ENCODE assay signal across 8 mouse cellular contexts in the genomic region with DNA sequence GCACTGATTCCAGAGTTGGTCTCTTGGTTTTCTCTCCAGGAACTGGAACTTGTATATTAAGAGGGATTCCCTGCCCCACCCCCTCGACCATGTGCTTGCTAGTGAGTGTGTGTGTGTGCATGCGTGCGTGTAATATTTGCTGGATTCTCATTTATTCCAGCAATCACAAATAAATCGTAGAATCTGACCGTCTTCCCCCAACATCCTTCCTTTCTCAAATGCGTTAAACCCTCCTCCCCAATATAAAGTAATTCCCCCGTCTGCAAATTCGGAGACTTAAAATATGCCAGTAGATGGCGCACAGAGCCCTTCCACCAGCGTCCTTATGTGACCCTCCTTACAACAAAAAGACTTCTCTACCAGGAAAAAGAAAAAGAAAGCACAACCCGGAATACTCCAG. TPM values are rescaled to one million over a fixed set of nuclear protein-coding genes. Genes with fewer than 3 reads are reported as not detected.
A peak's percentile ranks its signal among the peaks of the same experiment; 100 is the strongest.
DNase-seq lines count a peak whose midpoint lies in the region; ATAC-seq and TF ChIP-seq lines count a peak whose summit lies in the region.

No protein-coding gene starts in this region.

- no peak overlapping the region for H3K9ac ChIP-seq in liver, adult 2 months (ENCODE audit: low read depth, low read length)
- H3K9ac ChIP-seq in midbrain, postnatal 0 days (replicated peaks; ENCODE audit: low read length, poor library complexity, severe bottlenecking): no peak overlapping the region

- TF ChIP-seq CTCF in kidney, adult 2 months (conservative IDR thresholded peaks at IDR 0.05; ENCODE audit: insufficient read depth, insufficient read length, low read depth, low read length): peak; percentile 67
- TF ChIP-seq CTCF in liver, adult 2 months (IDR thresholded peaks at IDR 0.05; ENCODE audit: low read depth, low read length): peak; percentile 47; the same call in 1 of the 2 replicates
- TF ChIP-seq CTCF in midbrain, postnatal 0 days (IDR thresholded peaks at IDR 0.05): peak; percentile 92

- TF ChIP-seq POLR2A in kidney, adult 2 months (IDR thresholded peaks at IDR 0.05; ENCODE audit: low read depth, low read length): no peak
- TF ChIP-seq POLR2A in liver, adult 2 months (IDR thresholded peaks at IDR 0.05; ENCODE audit: extremely low read depth, insufficient read depth, low read length): no peak

- H3K4me3 ChIP-seq in heart, embryonic 10.5 days: peak overlapping the region; percentile 84
- H3K4me3 ChIP-seq in kidney, adult 2 months (ENCODE audit: insufficient read depth, low read depth, low read length): no peak overlapping the region
- H3K4me3 ChIP-seq in liver, adult 2 months (ENCODE audit: insufficient read depth, low read depth, low read length): no peak overlapping the region
- H3K4me3 ChIP-seq in midbrain, postnatal 0 days (ENCODE audit: low read depth, low read length): peak overlapping the region; percentile 18; the same call in 1 of the 2 replicates

- H3K36me3 ChIP-seq in heart, embryonic 10.5 days: no peaks in the 10 kb centered on the region
- no peaks in the 10 kb centered on the region for H3K36me3 ChIP-seq in kidney, adult 2 months (ENCODE audit: control insufficient read depth, insufficient read depth, low read length)
- no peaks in the 10 kb centered on the region for H3K36me3 ChIP-seq in liver, adult 2 months (ENCODE audit: control insufficient read depth, insufficient read depth, low read length)
- H3K36me3 ChIP-seq in midbrain, postnatal 0 days (ENCODE audit: insufficient read depth, low read length): no peaks in the 10 kb centered on the region

- H3K9me3 ChIP-seq in heart, embryonic 10.5 days: no peaks in the 10 kb centered on the region
- H3K9me3 ChIP-seq in midbrain, postnatal 0 days (ENCODE audit: low read length): no peaks in the 10 kb centered on the region

- ATAC-seq in midbrain, postnatal 0 days (ENCODE audit: low FRiP score): no peak

- H3K27me3 ChIP-seq in heart, embryonic 10.5 days (ENCODE audit: insufficient read depth, poor library complexity, severe bottlenecking): no peaks in the 10 kb centered on the region
- no peaks in the 10 kb centered on the region for H3K27me3 ChIP-seq in kidney, adult 2 months (replicated peaks; ENCODE audit: control insufficient read depth, insufficient read depth, low read length)
- H3K27me3 ChIP-seq in liver, adult 2 months (ENCODE audit: control insufficient read depth, insufficient read depth, low read length): peaks cover 2% of the 10 kb centered on the region; the same call in 1 of the 2 replicates
- H3K27me3 ChIP-seq in midbrain, postnatal 0 days (ENCODE audit: insufficient read depth, low read length): no peaks in the 10 kb centered on the region

- DNase-seq in urinary bladder, postnatal 36 days (ENCODE audit: low spot score in 2 of 2): peak; percentile 35 to 36
- no peak for DNase-seq in urinary bladder, postnatal 4 days (ENCODE audit: low spot score in 2 of 2)
- DNase-seq in cerebellum, postnatal 36 days: peak; percentile 50 to 65
- DNase-seq in heart, embryonic 10.5 days (ENCODE audit: low spot score): peak; percentile 84
- DNase-seq in kidney, adult 2 months: peak; percentile 68
- DNase-seq in liver, adult 2 months (ENCODE audit: extremely low read depth, low read depth, low spot score): peak; percentile 60
- peak; percentile 75 for DNase-seq in midbrain, postnatal 0 days (ENCODE audit: low spot score)
- peak; percentile 34 to 57 for DNase-seq in thymus, adult 18-20 months

- no peak overlapping the region for H3K27ac ChIP-seq in heart, embryonic 10.5 days
- H3K27ac ChIP-seq in kidney, adult 2 months (ENCODE audit: insufficient read depth, low read depth, low read length): no peak overlapping the region
- no peak overlapping the region for H3K27ac ChIP-seq in liver, adult 2 months (replicated peaks; ENCODE audit: insufficient read depth, low read depth, low read length)
- no peak overlapping the region for H3K27ac ChIP-seq in midbrain, postnatal 0 days (ENCODE audit: low read depth, low read length)

- H3K79me2 ChIP-seq in liver, adult 2 months (ENCODE audit: control insufficient read depth, insufficient read depth, low read length): no peaks in the 10 kb centered on the region

- peak overlapping the region; percentile 50 for H3K4me2 ChIP-seq in midbrain, postnatal 0 days (ENCODE audit: low read depth, low read length, poor library complexity, severe bottlenecking)

- 2% methylated on average over 11 of the region's 11 CpGs for WGBS in heart, embryonic 10.5 days
- 1% methylated on average over 11 of the region's 11 CpGs for WGBS in kidney, adult 2 months
- WGBS in liver, adult 2 months: under 1% methylated on average over 11 of the region's 11 CpGs
- under 1% methylated on average over 11 of the region's 11 CpGs for WGBS in midbrain, postnatal 0 days

- H3K4me1 ChIP-seq in heart, embryonic 10.5 days: peaks cover 12% of the 10 kb centered on the region; the same call in 1 of the 2 replicates
- H3K4me1 ChIP-seq in kidney, adult 2 months (ENCODE audit: control insufficient read depth, insufficient read depth, low read length): peaks cover 4% of the 10 kb centered on the region; the same call in 1 of the 2 replicates
- peaks cover 6% of the 10 kb centered on the region; the same call in 1 of the 2 replicates for H3K4me1 ChIP-seq in liver, adult 2 months (ENCODE audit: control insufficient read depth, insufficient read depth, low read length)
- H3K4me1 ChIP-seq in midbrain, postnatal 0 days (ENCODE audit: insufficient read depth, low read length): peaks cover 4% of the 10 kb centered on the region; the same call in 1 of the 2 replicates

RNA-seq across cellular contexts. Expression of a gene that starts 2.2 kb away (rescaled TPM):
- polyA plus RNA-seq in heart, embryonic 10.5 days (2016; fragmentation: Nextera tagmentation; extraction: Ambion mirVana): 56.3 and 68.9 TPM in 2 replicates
- polyA plus RNA-seq in kidney, adult 2 months (2012; rRNA removed): 3.7 and 5.2 TPM in 2 replicates
- total RNA-seq in liver, adult 2 months (2014; rRNA removed): 2.6 and 3.0 TPM in 2 replicates
- polyA plus RNA-seq in liver, adult 2 months (2012; rRNA removed): 0.62 and 1.2 TPM in 2 replicates
- total RNA-seq in midbrain, postnatal 0 days (2014; rRNA removed): 24.8 and 29.2 TPM in 2 replicates
- 46.9 and 57.8 TPM in 2 replicates for polyA plus RNA-seq in midbrain, postnatal 0 days (2015; fragmentation: Nextera tagmentation; extraction: Ambion mirVana)

RNA-seq across cellular contexts. Expression of a gene that starts 59.1 kb away (rescaled TPM):
- polyA plus RNA-seq in heart, embryonic 10.5 days (2016; fragmentation: Nextera tagmentation; extraction: Ambion mirVana): 14.8 and 17.0 TPM in 2 replicates
- polyA plus RNA-seq in kidney, adult 2 months (2012; rRNA removed): 6.8 TPM in 2 replicates
- total RNA-seq in liver, adult 2 months (2014; rRNA removed): 11.1 and 13.6 TPM in 2 replicates
- polyA plus RNA-seq in liver, adult 2 months (2012; rRNA removed): 4.5 and 6.4 TPM in 2 replicates
- total RNA-seq in midbrain, postnatal 0 days (2014; rRNA removed): 35.2 and 36.9 TPM in 2 replicates
- polyA plus RNA-seq in midbrain, postnatal 0 days (2015; fragmentation: Nextera tagmentation; extraction: Ambion mirVana): 8.1 and 9.0 TPM in 2 replicates

Comparison
In these comparisons a context has a peak if more than half of its experiments do, and no peak if none do; other contexts are left out.
1. DNase-seq: peak in urinary bladder, postnatal 36 days (2 of 2), cerebellum, postnatal 36 days (2 of 2), heart, embryonic 10.5 days (single experiment), kidney, adult 2 months (single experiment), liver, adult 2 months (single experiment), midbrain, postnatal 0 days (single experiment) and thymus, adult 18-20 months (2 of 2); none in urinary bladder, postnatal 4 days (0 of 2).
2. H3K4me3 ChIP-seq: peak in heart, embryonic 10.5 days (single experiment) and midbrain, postnatal 0 days (single experiment); none in kidney, adult 2 months (single experiment) and liver, adult 2 months (single experiment).
3. Peak in every context shown above with its lines, with median percentiles within 50 percentile points of each other: CTCF ChIP-seq.